Mouse (Mus musculus) hindbrain, embryonic 16.5 days (tissue): Measurements from ENCODE around the gene Hivep2. TPM values are rescaled to one million over a fixed set of nuclear protein-coding genes. Genes with fewer than 3 reads are reported as not detected.

ENCODE experiments used
- ATAC-seq: fragments of 200-750 bp; cut with Nextera tagmentation; 2 replicates; pipeline ENCODE4 v1.8.0; 2017; ENCODE audit warnings: moderate TSS enrichment, moderate library complexity
- H3K27ac ChIP-seq: fragments of 300-500 bp; sonication (generic); 2 replicates; pipeline ENCODE4 v1.5.1; 2014; ENCODE audit warnings: low read depth, mild to moderate bottlenecking, control low read depth, low read length, moderate library complexity
- H3K27me3 ChIP-seq: fragments of 300-500 bp; sonication (generic); replicated peaks from 2 replicates; pipeline ENCODE4 v1.6.1; 2014; ENCODE audit warnings: low read length; ENCODE audit not compliant: control insufficient read depth, insufficient read depth
- H3K36me3 ChIP-seq: fragments of 300-500 bp; sonication (generic); 2 replicates; pipeline ENCODE4 v1.6.1; 2014; ENCODE audit warnings: mild to moderate bottlenecking, low read length, moderate library complexity, mixed read lengths; ENCODE audit not compliant: control insufficient read depth, insufficient read depth
- H3K4me1 ChIP-seq: fragments of 300-500 bp; sonication (generic); 2 replicates; pipeline ENCODE4 v1.6.1; 2014; ENCODE audit warnings: low read depth, low read length; ENCODE audit not compliant: control insufficient read depth, insufficient read depth
- H3K4me2 ChIP-seq: fragments of 300-500 bp; sonication (generic); 2 replicates; pipeline ENCODE4 v1.6.1; 2014; ENCODE audit warnings: mild to moderate bottlenecking, low read length, control low read depth, moderate library complexity
- H3K4me3 ChIP-seq: fragments of 300-500 bp; sonication (generic); 2 replicates; pipeline ENCODE4 v1.5.1; 2014; ENCODE audit warnings: mild to moderate bottlenecking, low read length, control low read depth, moderate library complexity
- H3K9ac ChIP-seq: fragments of 300-500 bp; sonication (generic); 2 replicates; pipeline ENCODE4 v1.6.1; 2014; ENCODE audit warnings: low read depth, mild to moderate bottlenecking, control low read depth, low read length, moderate library complexity
- H3K9me3 ChIP-seq: fragments of 300-500 bp; sonication (generic); 2 replicates; pipeline ENCODE4 v1.6.1; 2014; ENCODE audit warnings: mild to moderate bottlenecking, low read length, moderate library complexity; ENCODE audit not compliant: control insufficient read depth
- WGBS: fragments of 180-500 bp; shearing (Covaris S2); extraction: QIAGEN DNeasy Blood & Tissue Kit; methylation state at CpG from one replicate; pipeline ENCODE4 v1.1.7; 2014; 5-methylcytosine and 5-hydroxymethylcytosine counted together
- polyA plus RNA-seq: library from polyadenylated mRNA; unstranded; fragments of >200 nt; fragmentation: Nextera tagmentation; extraction: Ambion mirVana; gene quantifications from 2 replicates; pipeline ENCODE4 v1.2.1, GENCODE M21; 2015

Gene Hivep2
- polyA plus RNA-seq, 1 experiment from 2014 or later, result 12.5 TPM

- H3K4me1 ChIP-seq, result peaks cover 9% of the 10 kb centered on the region
- H3K27ac ChIP-seq, result peak overlapping the region; percentile 90; the same call in 1 of the 2 replicates
- H3K4me3 ChIP-seq, result no peak overlapping the region; the same call in 1 of the 2 replicates
- no peaks in the 10 kb centered on the region for H3K9me3 ChIP-seq
- H3K36me3 ChIP-seq, result no peaks in the 10 kb centered on the region
- H3K27me3 ChIP-seq, result no peaks in the 10 kb centered on the region
- peak overlapping the region; percentile 85 for H3K4me2 ChIP-seq
- peak overlapping the region; percentile 89; the same call in 1 of the 2 replicates for H3K9ac ChIP-seq
- no peak for ATAC-seq
- WGBS, result 38% methylated on average over 12 of the region's 12 CpGs
These were observed 17.8 kb downstream of the Hivep2 start for GRCm38 (mm10) chr10:13983631-13984030.

DNA sequence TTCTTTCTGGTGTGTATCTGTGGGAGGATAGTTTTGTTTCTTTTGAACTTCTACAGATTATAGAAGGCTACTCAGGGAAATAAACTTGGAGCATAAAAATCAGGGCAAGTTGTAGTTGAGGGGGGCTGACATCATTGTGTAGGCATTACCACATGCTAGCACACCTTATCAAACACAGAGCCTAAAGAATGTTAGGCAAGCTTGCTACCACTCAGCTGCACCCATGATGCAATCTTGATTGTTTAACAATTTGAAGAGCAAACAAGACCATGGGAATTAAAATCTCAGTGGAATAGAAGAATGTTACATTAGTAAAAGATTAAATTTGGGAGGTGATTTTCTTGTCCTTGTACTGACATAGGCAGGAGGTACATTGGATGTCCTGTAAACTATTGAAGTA is 18.4 kb downstream of the Hivep2 start:
- Histone ChIP-seq H3K27ac (no peak overlapping the region), H3K36me3 (no peaks in the 10 kb centered on the region), H3K4me3 (no peak overlapping the region), H3K9me3 (no peaks in the 10 kb centered on the region), H3K4me2 (no peak overlapping the region), H3K9ac (no peak overlapping the region), H3K4me1 (peaks cover 9% of the 10 kb centered on the region), H3K27me3 (no peaks in the 10 kb centered on the region)
- ATAC-seq, result no peak

DNA sequence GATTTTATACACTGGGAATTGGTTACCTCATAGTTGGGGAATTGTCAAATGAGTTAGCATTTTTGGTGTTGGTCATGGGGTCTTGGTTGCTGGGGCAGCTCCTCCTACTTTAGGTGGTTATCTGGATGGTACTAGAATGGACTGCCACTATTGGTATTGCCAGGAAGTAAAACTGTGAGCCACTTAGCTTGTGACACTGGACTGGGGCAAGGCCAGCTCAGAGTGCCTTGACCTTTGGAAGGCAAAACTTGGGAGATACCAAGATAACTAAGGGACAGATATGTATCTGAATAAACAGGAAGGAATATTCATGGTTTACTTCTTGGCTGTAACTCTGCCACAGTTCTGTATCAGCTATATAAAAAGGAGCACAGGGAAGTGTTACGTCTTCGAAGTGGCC is 20.7 kb downstream of the Hivep2 start:
- WGBS, result 90% methylated on average over 2 of the region's 2 CpGs
- Histone ChIP-seq H3K9me3 (no peaks in the 10 kb centered on the region), H3K27me3 (no peaks in the 10 kb centered on the region), H3K4me3 (no peak overlapping the region), H3K36me3 (no peaks in the 10 kb centered on the region), H3K9ac (no peak overlapping the region), H3K27ac (no peak overlapping the region), H3K4me1 (peaks cover 9% of the 10 kb centered on the region), H3K4me2 (no peak overlapping the region)
- ATAC-seq, result no peak

GRCm38 (mm10) chr10:13987336-13987735 is 21.5 kb downstream of the Hivep2 start:
- no peak for ATAC-seq
- H3K4me2 ChIP-seq, result no peak overlapping the region
- H3K27me3 ChIP-seq, result no peaks in the 10 kb centered on the region
- no peaks in the 10 kb centered on the region for H3K36me3 ChIP-seq
- no peak overlapping the region for H3K9ac ChIP-seq
- no peaks in the 10 kb centered on the region for H3K9me3 ChIP-seq
- peaks cover 7% of the 10 kb centered on the region for H3K4me1 ChIP-seq
- H3K27ac ChIP-seq, result no peak overlapping the region
- no peak overlapping the region for H3K4me3 ChIP-seq
- WGBS, result 87% methylated on average over 3 of the region's 3 CpGs

GRCm38 (mm10) chr10:13988280-13988679 is 22.4 kb downstream of the Hivep2 start:
- WGBS, result 68% methylated on average over 9 of the region's 9 CpGs
- Histone ChIP-seq H3K27ac (no peak overlapping the region), H3K4me2 (no peak overlapping the region), H3K27me3 (no peaks in the 10 kb centered on the region), H3K9ac (no peak overlapping the region), H3K36me3 (no peaks in the 10 kb centered on the region), H3K4me3 (no peak overlapping the region), H3K4me1 (peaks cover 4% of the 10 kb centered on the region; the same call in 1 of the 2 replicates), H3K9me3 (no peaks in the 10 kb centered on the region)
- ATAC-seq, result no peak

DNA sequence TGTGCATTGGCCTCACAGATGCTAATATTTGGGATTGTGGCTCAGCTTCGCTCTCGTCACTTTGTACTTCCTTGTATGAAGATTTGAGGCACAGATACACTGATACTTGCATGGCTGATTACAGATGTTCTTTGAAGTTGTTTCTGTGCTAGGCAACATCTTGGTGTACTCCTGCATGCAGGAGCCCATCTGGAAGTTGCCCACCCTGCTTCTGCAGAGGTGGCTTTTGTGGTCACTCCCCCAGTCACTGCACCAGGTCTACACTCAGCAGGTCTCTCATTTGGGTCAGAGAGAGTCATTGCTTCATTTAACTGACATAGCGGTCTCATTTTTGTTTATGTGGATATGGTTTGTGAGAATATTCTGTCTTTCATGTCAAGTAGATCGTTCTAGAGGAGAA is 22.9 kb downstream of the Hivep2 start:
- H3K9ac ChIP-seq, result no peak overlapping the region
- no peak for ATAC-seq
- H3K4me2 ChIP-seq, result no peak overlapping the region
- WGBS, result 87% methylated on average over 4 of the region's 4 CpGs
- H3K4me3 ChIP-seq, result no peak overlapping the region
- no peak overlapping the region for H3K27ac ChIP-seq
- H3K27me3 ChIP-seq, result no peaks in the 10 kb centered on the region
- no peaks in the 10 kb centered on the region for H3K9me3 ChIP-seq
- no peaks in the 10 kb centered on the region for H3K4me1 ChIP-seq
- no peaks in the 10 kb centered on the region for H3K36me3 ChIP-seq

DNA sequence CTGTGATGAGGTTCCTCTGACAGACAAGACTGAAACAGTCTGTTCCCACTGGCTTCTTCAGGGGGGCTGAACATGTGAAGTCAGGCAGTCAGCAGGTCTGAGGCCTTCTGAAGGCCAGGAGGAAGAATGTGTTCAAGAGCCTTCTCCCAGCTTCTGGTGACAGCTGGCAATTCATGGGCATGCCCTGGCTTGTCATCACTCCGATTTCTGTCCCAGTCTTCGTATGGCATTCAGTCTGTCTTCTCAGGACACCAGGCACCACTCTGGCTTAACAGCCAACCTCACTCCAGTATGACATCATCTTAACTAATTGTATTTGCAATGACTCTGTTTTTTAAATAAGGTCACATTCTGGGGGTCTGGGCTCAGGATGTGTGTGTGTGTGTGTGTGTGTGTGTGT is 25.0 kb downstream of the Hivep2 start:
- no peak overlapping the region for H3K4me2 ChIP-seq
- no peaks in the 10 kb centered on the region for H3K4me1 ChIP-seq
- H3K9ac ChIP-seq, result no peak overlapping the region
- no peak overlapping the region for H3K4me3 ChIP-seq
- no peak overlapping the region for H3K27ac ChIP-seq
- H3K9me3 ChIP-seq, result no peaks in the 10 kb centered on the region
- no peaks in the 10 kb centered on the region for H3K36me3 ChIP-seq
- ATAC-seq, result no peak
- no peaks in the 10 kb centered on the region for H3K27me3 ChIP-seq
- 85% methylated on average over 2 of the region's 2 CpGs for WGBS

DNA sequence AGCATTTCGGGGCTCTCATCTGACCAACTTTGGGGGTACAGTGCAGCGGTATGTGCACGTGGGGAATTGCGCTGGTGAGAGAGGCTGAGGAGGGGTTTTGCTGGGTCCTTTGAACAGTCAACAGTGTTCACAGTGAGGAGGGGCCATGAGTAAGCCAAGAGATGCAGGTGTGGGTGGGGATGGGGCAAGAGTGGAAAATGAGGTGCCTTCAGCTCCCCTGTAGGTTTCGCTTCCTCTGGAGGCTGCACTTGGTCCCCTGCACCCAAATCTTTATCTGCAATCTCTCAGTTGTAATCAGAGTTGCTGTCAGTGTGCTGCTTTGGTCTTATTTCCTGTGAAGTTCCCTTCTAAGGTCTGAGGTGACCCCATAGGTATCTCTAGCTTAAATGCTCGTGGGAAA is 27.5 kb downstream of the Hivep2 start:
- no peak overlapping the region for H3K4me3 ChIP-seq
- no peaks in the 10 kb centered on the region for H3K27me3 ChIP-seq
- ATAC-seq, result no peak
- no peak overlapping the region for H3K4me2 ChIP-seq
- no peaks in the 10 kb centered on the region for H3K4me1 ChIP-seq
- 88% methylated on average over 6 of the region's 6 CpGs for WGBS
- no peak overlapping the region for H3K27ac ChIP-seq
- H3K9ac ChIP-seq, result no peak overlapping the region
- no peaks in the 10 kb centered on the region for H3K36me3 ChIP-seq
- H3K9me3 ChIP-seq, result no peaks in the 10 kb centered on the region

DNA sequence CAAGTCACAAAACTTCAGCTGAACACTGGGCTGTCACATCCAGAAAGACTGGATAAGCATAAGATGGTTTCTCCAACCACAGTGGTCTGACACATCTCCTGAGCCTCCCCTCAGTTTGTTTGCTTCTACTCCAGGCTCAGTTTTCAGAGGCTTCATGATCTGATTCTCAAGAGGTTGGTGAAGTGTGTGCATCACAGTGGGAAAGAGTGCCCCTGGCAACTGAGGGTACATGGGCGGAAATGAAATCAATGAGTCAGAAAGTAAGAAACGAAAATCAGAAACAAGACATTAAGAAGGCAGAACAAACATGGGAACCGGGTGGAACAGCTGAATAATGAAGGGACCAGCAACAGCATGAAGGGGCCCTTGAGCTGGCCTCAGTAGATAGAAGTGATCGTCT is 31.5 kb downstream of the Hivep2 start:
- Histone ChIP-seq H3K27me3 (no peaks in the 10 kb centered on the region), H3K4me1 (no peaks in the 10 kb centered on the region), H3K4me3 (no peak overlapping the region), H3K9ac (no peak overlapping the region), H3K9me3 (no peaks in the 10 kb centered on the region), H3K27ac (no peak overlapping the region), H3K4me2 (no peak overlapping the region), H3K36me3 (no peaks in the 10 kb centered on the region)
- WGBS, result 76% methylated on average over 4 of the region's 4 CpGs
- no peak for ATAC-seq
